Mouse (Mus musculus): ENCODE measurements around the gene Slamf6. TPM values are rescaled to one million over a fixed set of nuclear protein-coding genes. Genes with fewer than 3 reads are reported as not detected.
A peak's percentile ranks its signal among the peaks of the same experiment; 100 is the strongest.
"Not testable (repeated sequence)": the region's sequence is repeated elsewhere in the genome, so short reads cannot be mapped to it uniquely, and the experiment has no call there.

The Slamf6 gene
- total RNA-seq (2014; fragmentation: Nextera tagmentation): 1.9 and 4.8 TPM in 2 replicates
- total RNA-seq (2017): 1.4 and 4.7 TPM in 2 replicates

- peak; percentile 87 for ATAC-seq (replicated peaks; ENCODE audit: poor library complexity, severe bottlenecking)
Observed at GRCm38 (mm10) chr1:171917305-171918039, at the start of gene Slamf6. TSS of gene Slamf6 (plus strand) at chr1:171917515.

DNA sequence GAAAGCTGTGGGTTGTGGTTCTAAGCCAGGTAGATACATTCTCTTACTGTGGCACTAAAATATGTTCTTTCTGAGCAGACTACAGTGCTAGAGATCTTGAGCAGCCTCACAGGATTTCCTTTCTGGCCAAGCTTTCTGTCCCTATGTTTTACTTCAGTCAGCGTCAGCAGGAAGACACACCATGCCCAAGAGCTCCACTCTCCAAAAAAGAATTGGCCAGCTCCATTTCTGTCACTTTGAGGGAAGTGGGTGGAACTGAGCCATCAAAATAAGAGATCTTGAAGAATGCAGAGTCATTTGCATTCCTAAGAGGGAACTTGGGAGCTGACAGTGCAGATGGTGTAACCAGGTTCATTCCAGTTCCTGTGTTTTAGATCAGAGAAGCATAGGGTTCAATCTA, 30.3 kb upstream of the Slamf6 start:
- ATAC-seq (replicated peaks; ENCODE audit: poor library complexity, severe bottlenecking): no peak

DNA sequence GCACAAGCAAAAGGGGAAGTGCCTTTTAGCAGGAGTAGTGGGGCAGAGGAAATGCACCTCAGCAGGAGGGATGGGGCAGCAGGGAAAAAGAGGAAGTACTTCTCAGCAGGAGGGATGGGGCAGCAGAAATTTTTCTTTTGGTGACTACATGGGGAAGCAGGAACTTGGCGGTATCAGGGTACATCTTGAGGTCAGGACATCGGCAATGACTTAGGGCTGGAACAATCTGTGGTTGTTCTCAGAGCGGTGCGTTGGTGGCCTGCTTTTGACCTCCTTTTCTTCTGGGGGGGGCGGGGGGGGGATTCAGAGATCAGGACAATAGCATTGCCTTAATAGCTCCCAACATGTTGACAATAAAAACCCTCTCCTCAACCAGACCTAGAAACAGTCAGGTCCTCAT, 22.0 kb upstream of the Slamf6 start, which contains the start of gene Gm10521:
Gm10521 (plus strand) TSS at position 301 of the 400 bp plus-strand sequence.
- ATAC-seq (replicated peaks; ENCODE audit: poor library complexity, severe bottlenecking): not testable (repeated sequence)

DNA sequence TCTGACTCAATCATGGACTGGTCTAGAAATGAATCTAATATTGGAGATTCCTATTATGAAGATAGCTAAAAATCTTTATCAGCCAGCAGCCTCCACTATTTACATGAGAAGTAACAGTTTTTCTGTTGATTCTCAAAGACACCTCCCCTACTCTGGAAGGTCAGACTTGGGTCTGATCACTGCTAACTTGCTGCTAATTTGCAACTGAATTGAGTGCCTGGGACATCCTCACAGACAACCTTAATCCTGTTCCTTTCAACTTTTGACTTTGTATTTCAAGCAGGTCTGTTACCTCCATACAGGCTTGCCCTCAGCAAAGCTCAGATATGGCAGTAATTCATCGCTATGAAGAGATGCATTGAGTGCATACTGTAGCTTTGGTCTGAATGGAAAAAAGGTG, 13.3 kb upstream of the Slamf6 start:
- no peak for ATAC-seq (replicated peaks; ENCODE audit: poor library complexity, severe bottlenecking)

- ATAC-seq (replicated peaks; ENCODE audit: poor library complexity, severe bottlenecking): peak; percentile 66
Observed at GRCm38 (mm10) chr1:171915638-171916458, 1.5 kb upstream of the Slamf6 start.

GRCm38 (mm10) chr1:171918136-171918920, 1.0 kb downstream of the Slamf6 start:
- no peak for ATAC-seq (replicated peaks; ENCODE audit: poor library complexity, severe bottlenecking)

- ATAC-seq (replicated peaks; ENCODE audit: poor library complexity, severe bottlenecking): no peak
Observed at GRCm38 (mm10) chr1:171919193-171919592, 1.9 kb downstream of the Slamf6 start.

DNA sequence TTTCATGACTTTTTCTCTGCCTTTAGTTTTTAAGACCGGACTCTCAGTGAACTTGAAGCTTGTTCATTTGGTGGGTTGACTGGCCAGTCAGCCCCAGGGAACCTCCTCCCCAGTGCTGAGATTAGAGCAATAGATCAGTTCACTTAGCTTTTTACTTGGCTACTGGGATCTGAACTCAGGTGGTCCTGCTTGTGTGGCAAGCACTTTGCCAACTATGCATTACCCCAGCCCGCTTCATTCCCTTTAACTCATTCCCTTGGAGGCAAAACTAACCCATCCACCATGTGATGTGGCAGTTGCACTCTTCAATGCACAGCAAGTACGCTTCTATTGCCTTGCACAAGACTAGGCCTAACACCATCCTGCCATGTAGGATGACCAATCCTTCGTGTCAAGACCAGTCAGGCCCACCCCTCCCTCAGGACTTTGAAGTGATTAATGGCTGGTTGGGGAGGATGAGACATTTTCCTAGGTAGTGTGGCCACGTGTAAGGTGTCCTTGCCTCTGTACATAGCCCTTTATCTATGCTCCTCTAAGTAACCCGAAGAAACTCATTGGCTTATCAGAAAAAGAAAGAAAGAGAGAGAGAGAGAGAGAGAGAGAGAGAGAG, 2.7 kb downstream of the Slamf6 start:
- no peak for ATAC-seq (replicated peaks; ENCODE audit: poor library complexity, severe bottlenecking)

DNA sequence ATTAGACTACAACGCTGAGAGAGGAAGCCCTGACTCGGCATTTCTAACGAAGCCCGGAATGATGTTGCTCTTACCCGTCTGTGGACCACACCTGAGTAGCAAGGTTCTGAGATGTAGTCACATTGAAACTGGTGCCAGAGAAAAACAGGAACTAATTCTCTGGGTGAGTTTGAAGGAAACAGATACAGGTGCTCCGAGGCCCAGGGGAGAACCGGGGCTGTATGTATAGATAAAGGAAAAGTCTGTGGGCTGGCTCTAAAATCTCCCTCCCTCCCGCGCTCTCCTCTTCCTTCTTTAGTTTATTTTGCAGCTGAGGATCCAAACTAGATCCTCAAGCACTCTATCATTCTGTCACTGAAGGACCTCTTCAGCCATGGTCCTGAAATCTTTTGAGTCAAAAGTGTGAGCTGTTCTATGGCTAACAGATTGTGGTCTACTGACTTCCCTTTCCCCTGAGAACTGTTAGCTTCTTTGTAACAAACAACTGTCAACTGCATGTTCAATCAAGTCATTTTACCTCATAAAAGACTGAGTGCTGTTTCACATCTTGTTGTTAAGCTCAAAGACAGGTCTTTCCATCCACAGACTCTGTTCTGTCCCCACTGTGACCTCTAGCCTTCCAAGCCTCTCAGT, 3.8 kb downstream of the Slamf6 start:
- peak; percentile 28 for ATAC-seq (replicated peaks; ENCODE audit: poor library complexity, severe bottlenecking)

DNA sequence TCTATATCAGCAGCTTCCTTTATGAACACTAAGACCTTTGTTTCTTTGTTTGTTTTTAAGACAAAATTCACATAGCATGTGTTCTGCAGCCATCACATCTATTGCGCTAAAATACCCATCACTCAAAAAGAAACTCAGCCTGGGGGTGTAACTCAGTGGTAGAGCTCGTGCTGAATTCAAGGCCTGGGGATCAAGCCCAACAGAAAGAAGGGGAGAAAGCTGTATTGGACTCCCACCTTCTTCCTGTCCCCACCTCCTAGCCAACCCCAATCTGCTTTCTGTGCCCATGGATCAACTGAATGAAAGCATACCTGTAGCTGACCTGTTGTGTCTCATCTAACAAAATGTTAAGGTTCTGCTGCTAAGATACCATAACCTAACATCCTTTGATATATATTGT, 4.3 kb downstream of the Slamf6 start:
- ATAC-seq (replicated peaks; ENCODE audit: poor library complexity, severe bottlenecking): no peak

DNA sequence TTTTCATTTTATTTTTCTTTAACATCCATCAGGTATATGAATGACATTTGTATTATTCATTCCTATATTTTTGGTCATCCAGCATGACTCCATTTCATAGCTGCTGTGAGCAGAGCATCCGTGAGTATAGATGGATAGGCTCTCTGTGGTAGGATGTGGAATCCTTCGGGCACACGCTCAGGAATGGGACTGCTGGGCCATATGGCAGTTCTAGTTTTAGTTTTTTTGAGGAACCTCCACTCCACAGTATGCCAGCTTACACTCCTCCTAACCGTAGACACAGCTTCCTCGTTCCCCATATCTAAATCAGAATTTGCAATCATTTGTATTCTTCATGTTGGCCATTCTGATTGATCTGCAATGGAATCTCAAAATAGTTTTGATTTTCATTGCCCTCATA, 5.5 kb downstream of the Slamf6 start:
- ATAC-seq (replicated peaks; ENCODE audit: poor library complexity, severe bottlenecking): no peak

- ATAC-seq (replicated peaks; ENCODE audit: poor library complexity, severe bottlenecking): no peak
Observed at GRCm38 (mm10) chr1:171924900-171925299, 7.6 kb downstream of the Slamf6 start.

GRCm38 (mm10) chr1:171933851-171934250, 16.5 kb downstream of the Slamf6 start:
- ATAC-seq (replicated peaks; ENCODE audit: poor library complexity, severe bottlenecking): no peak

DNA sequence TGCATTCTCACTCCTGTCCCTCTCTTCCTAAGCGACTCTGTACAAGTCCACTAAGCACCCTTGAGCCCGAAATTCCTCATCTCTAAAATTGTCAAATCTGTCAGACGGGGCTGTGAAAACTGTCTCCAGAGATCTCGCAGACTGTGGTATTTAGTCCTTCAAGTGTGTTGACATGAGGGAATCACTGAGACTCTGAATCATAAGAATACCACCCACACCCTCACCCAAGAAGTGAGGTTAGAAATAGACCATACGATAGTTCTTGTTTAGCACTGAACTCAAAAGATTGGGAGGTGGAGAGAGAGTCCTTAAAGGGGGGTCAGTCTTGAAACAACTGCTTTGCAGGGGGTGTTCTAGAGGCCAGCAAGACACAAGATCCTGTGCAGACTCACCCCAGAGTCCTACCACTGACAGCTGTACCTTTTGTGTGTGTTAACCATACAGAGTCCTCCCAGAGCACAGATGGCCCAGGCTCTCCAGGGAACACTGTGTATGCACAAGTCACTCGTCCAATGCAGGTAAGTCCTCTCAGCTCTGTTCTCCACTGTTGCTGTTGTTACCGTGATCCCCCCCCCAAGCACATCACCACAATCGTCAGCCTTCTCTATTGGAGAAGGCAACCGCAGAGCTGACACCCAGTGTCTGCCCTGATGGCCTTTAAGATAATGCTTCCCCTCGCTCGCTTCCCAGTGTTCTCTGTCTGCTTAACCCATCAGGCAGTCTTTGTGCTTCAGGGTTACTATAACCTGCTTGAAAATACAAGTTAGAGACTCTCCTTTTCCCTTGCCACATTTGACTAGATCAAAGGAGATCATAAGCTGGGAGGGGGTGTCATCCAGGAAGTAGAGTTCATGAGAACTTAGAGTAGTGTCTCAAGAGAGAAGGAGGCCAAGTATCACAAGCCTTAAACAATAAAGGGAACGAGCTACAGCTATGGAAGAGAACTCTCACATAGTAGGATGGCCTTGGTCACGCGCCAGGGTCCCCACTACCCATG, 21.9 kb downstream of the Slamf6 start:
- ATAC-seq (replicated peaks; ENCODE audit: poor library complexity, severe bottlenecking): no peak

GRCm38 (mm10) chr1:171940626-171941025, 23.3 kb downstream of the Slamf6 start:
- no peak for ATAC-seq (replicated peaks; ENCODE audit: poor library complexity, severe bottlenecking)

- ATAC-seq (replicated peaks; ENCODE audit: poor library complexity, severe bottlenecking): no peak
Observed at GRCm38 (mm10) chr1:171946447-171946995, 29.2 kb downstream of the Slamf6 start.

DNA sequence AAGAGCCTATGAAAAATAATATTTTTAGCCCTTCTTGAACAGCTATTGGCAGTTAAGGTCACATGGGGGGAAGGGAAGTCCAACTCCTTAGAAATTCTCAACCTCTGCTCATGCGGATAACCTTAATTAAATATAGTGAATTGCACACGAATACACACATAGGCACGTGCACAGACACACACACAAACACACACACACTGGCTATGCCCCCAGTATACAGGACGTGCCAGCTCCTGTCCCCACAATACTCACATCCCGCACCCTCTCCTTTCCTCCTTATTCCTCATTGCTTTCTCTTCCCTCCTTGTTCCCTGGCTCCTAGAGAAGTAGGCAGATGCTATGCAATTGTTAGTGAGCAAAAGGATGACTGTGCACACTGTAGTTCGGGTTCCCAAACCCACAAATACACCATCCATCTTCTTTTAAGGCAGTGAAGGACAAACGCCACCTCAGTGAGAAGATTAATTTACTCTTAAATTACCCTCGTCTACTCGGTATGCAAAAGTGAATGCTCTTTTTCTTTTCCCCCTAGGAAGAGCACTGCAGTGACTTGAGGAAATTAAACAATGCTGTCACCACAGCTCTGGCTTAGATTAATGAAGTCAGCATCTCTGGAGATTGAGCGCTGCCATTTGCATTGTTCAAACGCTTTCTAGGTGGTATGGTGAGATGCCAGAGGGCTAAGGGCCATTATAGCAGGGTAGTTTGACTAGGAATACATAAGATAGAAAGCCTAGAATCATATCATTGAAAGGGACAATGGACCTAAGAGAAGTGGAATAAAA, 31.0 kb downstream of the Slamf6 start:
- ATAC-seq (replicated peaks; ENCODE audit: poor library complexity, severe bottlenecking): no peak
